ENCODE assay signal across 13 mouse cellular contexts in genomic region chr5:111421424-111421823, GRCm38 (mm10). TPM values are rescaled to one million over a fixed set of nuclear protein-coding genes. Genes with fewer than 3 reads are reported as not detected.
DNase-seq lines count a peak whose midpoint lies in the region; ATAC-seq and TF ChIP-seq lines count a peak whose summit lies in the region.
"Had no signal": no experiment of that assay in that cellular context is flagged by ENCODE, and none has a peak within 500 bp of the region (broad histone marks: within the 10 kb centered on the region; RNA-seq: fewer than 3 reads in every experiment).

No protein-coding gene starts in this region.

- 74% methylated on average over 15 of the region's 15 CpGs for WGBS in kidney, embryonic 15.5 days
- WGBS in kidney, adult 2 months, result 85% methylated on average over 15 of the region's 15 CpGs
- WGBS in embryonic facial prominence, embryonic 13.5 days, result 44% methylated on average over 15 of the region's 15 CpGs
- 25% methylated on average over 15 of the region's 15 CpGs for WGBS in hindbrain, postnatal 0 days
- WGBS in neural tube, embryonic 11.5 days, result 58% methylated on average over 15 of the region's 15 CpGs

- TF ChIP-seq CTCF in kidney, adult 2 months (conservative IDR thresholded peaks at IDR 0.05; ENCODE audit: insufficient read depth, insufficient read length, low read depth, low read length), result no peak
- TF ChIP-seq CTCF in hindbrain, postnatal 0 days (IDR thresholded peaks at IDR 0.05; ENCODE audit: low read depth), result no peak

- H3K9ac ChIP-seq in kidney, embryonic 15.5 days, result no peak overlapping the region
- H3K9ac ChIP-seq in embryonic facial prominence, embryonic 13.5 days, result peak overlapping the region; percentile 99
- peak overlapping the region; percentile 85 for H3K9ac ChIP-seq in hindbrain, postnatal 0 days (replicated peaks; ENCODE audit: low read length)
- H3K9ac ChIP-seq in neural tube, embryonic 11.5 days (ENCODE audit: low read length), result peak overlapping the region; percentile 96; the same call in 1 of the 2 replicates

- H3K9me3 ChIP-seq in kidney, embryonic 15.5 days (replicated peaks), result no peaks in the 10 kb centered on the region
- H3K9me3 ChIP-seq in embryonic facial prominence, embryonic 13.5 days, result no peaks in the 10 kb centered on the region
- H3K9me3 ChIP-seq in hindbrain, postnatal 0 days (ENCODE audit: low read length), result no peaks in the 10 kb centered on the region
- no peaks in the 10 kb centered on the region for H3K9me3 ChIP-seq in neural tube, embryonic 11.5 days (ENCODE audit: control insufficient read depth, low read length)

- H3K4me2 ChIP-seq in kidney, embryonic 15.5 days, result peak overlapping the region; percentile 94; the same call in 1 of the 2 replicates
- peak overlapping the region; percentile 97 for H3K4me2 ChIP-seq in embryonic facial prominence, embryonic 13.5 days
- H3K4me2 ChIP-seq in hindbrain, postnatal 0 days (ENCODE audit: low read depth, low read length), result peak overlapping the region; percentile 96
- peak overlapping the region; percentile 97 for H3K4me2 ChIP-seq in neural tube, embryonic 11.5 days (ENCODE audit: low read depth)

- H3K36me3 ChIP-seq in kidney, embryonic 15.5 days, result peaks cover 7% of the 10 kb centered on the region; the same call in 1 of the 2 replicates
- no peaks in the 10 kb centered on the region for H3K36me3 ChIP-seq in kidney, adult 2 months (ENCODE audit: control insufficient read depth, insufficient read depth, low read length)
- H3K36me3 ChIP-seq in embryonic facial prominence, embryonic 13.5 days, result peaks cover 55% of the 10 kb centered on the region
- H3K36me3 ChIP-seq in hindbrain, postnatal 0 days (ENCODE audit: insufficient read depth, low read length), result no peaks in the 10 kb centered on the region
- peaks cover 8% of the 10 kb centered on the region for H3K36me3 ChIP-seq in neural tube, embryonic 11.5 days (ENCODE audit: control insufficient read depth, insufficient read depth, low read length)

- no peak for DNase-seq in kidney, adult 2 months
- DNase-seq in hindbrain, postnatal 0 days (ENCODE audit: low spot score), result no peak
- no peak for DNase-seq in neural tube, embryonic 11.5 days (ENCODE audit: low spot score)
- no peak for DNase-seq in cerebellum, postnatal 25 days
- no peak for DNase-seq in cerebellum, postnatal 36 days
- no peak for DNase-seq in frontal cortex, postnatal 14 days (ENCODE audit: low spot score in 2 of 2)
- DNase-seq: adrenal gland, postnatal 14 days; kidney, postnatal 14 days; lung, postnatal 10 days; spleen, adult 18-20 months had no signal

- TF ChIP-seq POLR2A in kidney, adult 2 months (IDR thresholded peaks at IDR 0.05; ENCODE audit: low read depth, low read length), result no peak

- H3K4me1 ChIP-seq in kidney, embryonic 15.5 days, result peaks cover 81% of the 10 kb centered on the region
- no peaks in the 10 kb centered on the region for H3K4me1 ChIP-seq in kidney, adult 2 months (ENCODE audit: control insufficient read depth, insufficient read depth, low read length)
- peaks cover 79% of the 10 kb centered on the region for H3K4me1 ChIP-seq in embryonic facial prominence, embryonic 13.5 days
- peaks cover 29% of the 10 kb centered on the region for H3K4me1 ChIP-seq in hindbrain, postnatal 0 days (ENCODE audit: insufficient read depth, low read length)
- peaks cover 73% of the 10 kb centered on the region for H3K4me1 ChIP-seq in neural tube, embryonic 11.5 days (ENCODE audit: control insufficient read depth, insufficient read depth, low read length)

- peak overlapping the region; percentile 78; the same call in 1 of the 2 replicates for H3K4me3 ChIP-seq in kidney, embryonic 15.5 days (replicated peaks)
- no peak overlapping the region for H3K4me3 ChIP-seq in kidney, adult 2 months (ENCODE audit: insufficient read depth, low read depth, low read length)
- H3K4me3 ChIP-seq in embryonic facial prominence, embryonic 13.5 days, result peak overlapping the region; percentile 93
- H3K4me3 ChIP-seq in hindbrain, postnatal 0 days (ENCODE audit: low read length), result peak overlapping the region; percentile 88
- H3K4me3 ChIP-seq in neural tube, embryonic 11.5 days (ENCODE audit: low read depth, low read length), result peak overlapping the region; percentile 95

- peaks cover 84% of the 10 kb centered on the region for H3K27me3 ChIP-seq in kidney, embryonic 15.5 days
- H3K27me3 ChIP-seq in kidney, adult 2 months (replicated peaks; ENCODE audit: control insufficient read depth, insufficient read depth, low read length), result peaks cover 2% of the 10 kb centered on the region; the same call in 1 of the 2 replicates
- peaks cover 9% of the 10 kb centered on the region; the same call in 1 of the 2 replicates for H3K27me3 ChIP-seq in embryonic facial prominence, embryonic 13.5 days
- H3K27me3 ChIP-seq in hindbrain, postnatal 0 days (ENCODE audit: insufficient read depth, low read length), result no peaks in the 10 kb centered on the region
- H3K27me3 ChIP-seq in neural tube, embryonic 11.5 days (ENCODE audit: control insufficient read depth, insufficient read depth, low read length), result 0 out of 2 replicates have a peak, but pooled peaks cover 3% of the 10 kb centered on the region

- no peak overlapping the region for H3K27ac ChIP-seq in kidney, embryonic 15.5 days
- H3K27ac ChIP-seq in kidney, adult 2 months (ENCODE audit: insufficient read depth, low read depth, low read length), result no peak overlapping the region
- H3K27ac ChIP-seq in embryonic facial prominence, embryonic 13.5 days, result no peak overlapping the region
- H3K27ac ChIP-seq in hindbrain, postnatal 0 days, result peak overlapping the region; percentile 27; the same call in 1 of the 2 replicates
- no peak overlapping the region for H3K27ac ChIP-seq in neural tube, embryonic 11.5 days (ENCODE audit: low read depth, low read length)

- ATAC-seq in kidney, embryonic 15.5 days (replicated peaks; ENCODE audit: low FRiP score), result no peak
- no peak for ATAC-seq in embryonic facial prominence, embryonic 13.5 days (ENCODE audit: insufficient number of reproducible peaks, insufficient read depth, low FRiP score, low TSS enrichment, low read depth)
- ATAC-seq in hindbrain, postnatal 0 days, result no peak
- ATAC-seq in neural tube, embryonic 11.5 days (ENCODE audit: insufficient read depth, low FRiP score, low TSS enrichment), result no peak

RNA-seq across cellular contexts. Expression of gene Mn1, which starts 4.3 kb away (rescaled TPM):
- polyA plus RNA-seq in kidney, embryonic 15.5 days (2015; fragmentation: Nextera tagmentation; extraction: Ambion mirVana), result 6.2 and 7.8 TPM in 2 replicates
- 1.1 and 1.4 TPM in 2 replicates for polyA plus RNA-seq in kidney, adult 2 months (2012; rRNA removed)
- 46.6 and 51.3 TPM in 2 replicates for polyA plus RNA-seq in embryonic facial prominence, embryonic 13.5 days (2015; fragmentation: Nextera tagmentation; extraction: Ambion mirVana)
- 71.5 and 87.2 TPM in 2 replicates for total RNA-seq in hindbrain, postnatal 0 days (2014; rRNA removed)
- 27.0 and 32.9 TPM in 2 replicates for polyA plus RNA-seq in hindbrain, postnatal 0 days (2015; fragmentation: Nextera tagmentation; extraction: Ambion mirVana)
- polyA plus RNA-seq in neural tube, embryonic 11.5 days (2014; fragmentation: Nextera tagmentation; extraction: Ambion mirVana), result 25.6 and 27.3 TPM in 2 replicates
- total RNA-seq: CH12.LX had no signal
